ENCODE assay signal across 8 mouse cellular contexts in genomic region chr13:28949279-28949915, GRCm38 (mm10). TPM values are rescaled to one million over a fixed set of nuclear protein-coding genes. Genes with fewer than 3 reads are reported as not detected.
DNase-seq lines count a peak whose midpoint lies in the region; ATAC-seq and TF ChIP-seq lines count a peak whose summit lies in the region.

No protein-coding gene starts in this region.

- H3K36me3 ChIP-seq in liver, embryonic 14.5 days (replicated peaks; ENCODE audit: control insufficient read depth, insufficient read depth, low read depth) = no peaks in the 10 kb centered on the region

- H3K9me3 ChIP-seq in liver, embryonic 14.5 days (ENCODE audit: control insufficient read depth, low read length) = no peaks in the 10 kb centered on the region

- H3K27ac ChIP-seq in liver, embryonic 14.5 days = no peak overlapping the region

- H3K4me1 ChIP-seq in liver, embryonic 14.5 days (replicated peaks; ENCODE audit: control insufficient read depth in 2 of 2, insufficient read depth in 2 of 2, low read length in 1 of 2) = peaks cover 0 to 6% of the 10 kb centered on the region in 2 experiments; a peak in 1 of 4 replicates

- H3K27me3 ChIP-seq in liver, embryonic 14.5 days (ENCODE audit: control insufficient read depth, insufficient read depth, low read length) = peaks cover 42% of the 10 kb centered on the region

- H3K4me3 ChIP-seq in liver, embryonic 14.5 days (ENCODE audit: insufficient read depth in 1 of 2, low read depth in 2 of 2, low read length in 2 of 2) = no peak overlapping the region

- ATAC-seq in liver, embryonic 14.5 days (ENCODE audit: insufficient read depth) = no peak

- no peak for TF ChIP-seq EP300 in liver, embryonic 14.5 days (IDR thresholded peaks at IDR 0.05; ENCODE audit: low read depth)

- DNase-seq in cerebellum, postnatal 14 days = peak; percentile 25 to 60
- no peak for DNase-seq in cerebellum, adult 11 months
- peak; percentile 43 for DNase-seq in thymus, postnatal 14 days
- DNase-seq in thymus, adult 18-20 months = no peak
- no peak for DNase-seq in liver, embryonic 14.5 days (ENCODE audit: low read depth in 3 of 3, low spot score in 3 of 3)
- DNase-seq in urinary bladder, postnatal 10 days (ENCODE audit: low spot score) = no peak
- DNase-seq in layer of hippocampus, postnatal 36 days = no peak
- DNase-seq in cerebellum, postnatal 4 days (ENCODE audit: low spot score in 2 of 2) = no peak

- peak overlapping the region; percentile 39 for H3K4me2 ChIP-seq in liver, embryonic 14.5 days (ENCODE audit: low read depth)

- WGBS in liver, embryonic 14.5 days (ENCODE audit: insufficient replicate concordance) = 22% methylated on average over 11 of the region's 11 CpGs

- H3K9ac ChIP-seq in liver, embryonic 14.5 days (replicated peaks) = no peak overlapping the region

- TF ChIP-seq CTCF in liver, embryonic 14.5 days (IDR thresholded peaks at IDR 0.05; ENCODE audit: low read depth) = no peak

RNA-seq across cellular contexts. Expression of gene Sox4, which starts 4.1 kb away (rescaled TPM):
- 1.7 and 1.8 TPM in 2 replicates for polyA plus RNA-seq in liver, embryonic 14.5 days (2012; rRNA removed)
- polyA plus RNA-seq in liver, embryonic 14.5 days (2014; fragmentation: Nextera tagmentation; extraction: Ambion mirVana) = 2.0 TPM in 2 replicates
- 10 to 100 TPM; 23.7 to 25.0 TPM for total RNA-seq in layer of hippocampus, postnatal 36 days (2021)

Comparison
In these comparisons a context has a peak if more than half of its experiments do, and no peak if none do; other contexts are left out.
1. DNase-seq: peak in cerebellum, postnatal 14 days (2 of 2) and thymus, postnatal 14 days (single experiment); none in cerebellum, adult 11 months (single experiment), thymus, adult 18-20 months (0 of 2), liver, embryonic 14.5 days (0 of 3), urinary bladder, postnatal 10 days (single experiment), layer of hippocampus, postnatal 36 days (0 of 2) and cerebellum, postnatal 4 days (0 of 2).